Mouse (Mus musculus) embryonic fibroblast, embryonic 13.5 days (primary cell): ENCODE measurements around the gene Ssc4d. TPM values are rescaled to one million over a fixed set of nuclear protein-coding genes. Genes with fewer than 3 reads are reported as not detected.

Source experiments
- H3K27ac ChIP-seq: 2 replicates; pipeline ENCODE4 v1.5.1; 2012; ENCODE audit warnings: low read length, control low read depth, inconsistent platforms; ENCODE audit not compliant: insufficient read depth
- H3K4me1 ChIP-seq: 2 replicates; pipeline ENCODE4 v1.6.1; 2011; ENCODE audit warnings: low read length; ENCODE audit not compliant: control insufficient read depth, insufficient read depth
- H3K4me3 ChIP-seq: 2 replicates; pipeline ENCODE4 v1.5.1; 2011; ENCODE audit warnings: mild to moderate bottlenecking, control low read depth, low read length; ENCODE audit not compliant: insufficient read depth
- CTCF ChIP-seq: IDR thresholded peaks from 2 replicates; pipeline ENCODE4 v1.5.1; 2011; ENCODE audit warnings: mild to moderate bottlenecking, control low read depth, low read length, moderate library complexity, borderline replicate concordance; ENCODE audit not compliant: insufficient read depth
- POLR2A ChIP-seq: IDR thresholded peaks from 2 replicates; pipeline ENCODE4 v1.6.1; 2011; ENCODE audit warnings: low read depth, mild to moderate bottlenecking, control low read depth, low read length, moderate library complexity
- polyA plus RNA-seq: library from polyadenylated mRNA; stranded (reverse); fragments of >200 nt; gene quantifications from 2 replicates; pipeline ENCODE4 v1.2.4, GENCODE M21; 2011; ENCODE audit warnings: low read depth; ENCODE audit not compliant: missing spikeins, insufficient read length

Ssc4d gene
- polyA plus RNA-seq, 1 experiment: 3.2 TPM

GRCm38 (mm10) chr5:136002325-136002724 lies 28.0 kb upstream of the Ssc4d start:
- Histone ChIP-seq H3K4me1 (no peaks in the 10 kb centered on the region), H3K4me3 (no peak overlapping the region), H3K27ac (no peak overlapping the region)
- TF ChIP-seq CTCF (no peak), POLR2A (no peak)

- Histone ChIP-seq H3K27ac (no peak overlapping the region), H3K4me1 (no peaks in the 10 kb centered on the region), H3K4me3 (no peak overlapping the region)
- TF ChIP-seq POLR2A (no peak), CTCF (no peak)
These were observed 26.9 kb upstream of the Ssc4d start for GRCm38 (mm10) chr5:136001222-136001621.

GRCm38 (mm10) chr5:135996162-135996561 lies 21.8 kb upstream of the Ssc4d start:
- no peak for TF ChIP-seq POLR2A
- H3K4me3 ChIP-seq: no peak overlapping the region
- no peak overlapping the region for H3K27ac ChIP-seq
- H3K4me1 ChIP-seq: peaks cover 6% of the 10 kb centered on the region; the same call in 1 of the 2 replicates

GRCm38 (mm10) chr5:135994725-135995687 lies 20.7 kb upstream of the Ssc4d start, which contains the start of gene Dtx2:
TSS of gene Dtx2 (plus strand) at chr5:135994800.
- Histone ChIP-seq H3K4me3 (peak within 1 kb of the TSS; percentile 81), H3K27ac (no peak within 1 kb of the TSS), H3K4me1 (peaks cover 6% of the 10 kb centered on the region; the same call in 1 of the 2 replicates)
- TF ChIP-seq POLR2A (peak; percentile 97), CTCF (peak; percentile 22; the same call in 1 of the 2 replicates)

- Histone ChIP-seq H3K4me3 (no peak overlapping the region), H3K27ac (no peak overlapping the region), H3K4me1 (peaks cover 6% of the 10 kb centered on the region; the same call in 1 of the 2 replicates)
- TF ChIP-seq POLR2A: no peak
- TF ChIP-seq CTCF: no peak
These were observed 20.0 kb upstream of the Ssc4d start for GRCm38 (mm10) chr5:135994335-135994724.

GRCm38 (mm10) chr5:135993381-135993965 lies 19.1 kb upstream of the Ssc4d start:
- Histone ChIP-seq H3K4me1 (peaks cover 6% of the 10 kb centered on the region; the same call in 1 of the 2 replicates), H3K27ac (no peak overlapping the region), H3K4me3 (no peak overlapping the region)
- no peak for TF ChIP-seq CTCF
- no peak for TF ChIP-seq POLR2A

GRCm38 (mm10) chr5:135990601-135991000 lies 16.3 kb upstream of the Ssc4d start:
- Histone ChIP-seq H3K27ac (no peak overlapping the region), H3K4me3 (no peak overlapping the region), H3K4me1 (0 out of 2 replicates have a peak, but pooled peaks cover 1% of the 10 kb centered on the region)
- TF ChIP-seq POLR2A (no peak), CTCF (no peak)

- TF ChIP-seq POLR2A (no peak), CTCF (no peak)
- no peak overlapping the region for H3K4me3 ChIP-seq
- H3K4me1 ChIP-seq: no peaks in the 10 kb centered on the region
- no peak overlapping the region for H3K27ac ChIP-seq
These were observed 12.9 kb upstream of the Ssc4d start for GRCm38 (mm10) chr5:135987248-135987647.

GRCm38 (mm10) chr5:135984546-135985044 lies 10.3 kb upstream of the Ssc4d start:
- H3K4me3 ChIP-seq: no peak overlapping the region
- TF ChIP-seq CTCF (no peak), POLR2A (no peak)
- no peaks in the 10 kb centered on the region for H3K4me1 ChIP-seq
- H3K27ac ChIP-seq: no peak overlapping the region
